Mouse (Mus musculus): ENCODE data around the gene Prss21. TPM values are rescaled to one million over a fixed set of nuclear protein-coding genes. Genes with fewer than 3 reads are reported as not detected.
A peak's percentile ranks its signal among the peaks of the same experiment; 100 is the strongest.

The Prss21 gene
- not detected in 2 replicates for polyA plus RNA-seq (2015; fragmentation: Nextera tagmentation; extraction: Ambion mirVana)

DNA sequence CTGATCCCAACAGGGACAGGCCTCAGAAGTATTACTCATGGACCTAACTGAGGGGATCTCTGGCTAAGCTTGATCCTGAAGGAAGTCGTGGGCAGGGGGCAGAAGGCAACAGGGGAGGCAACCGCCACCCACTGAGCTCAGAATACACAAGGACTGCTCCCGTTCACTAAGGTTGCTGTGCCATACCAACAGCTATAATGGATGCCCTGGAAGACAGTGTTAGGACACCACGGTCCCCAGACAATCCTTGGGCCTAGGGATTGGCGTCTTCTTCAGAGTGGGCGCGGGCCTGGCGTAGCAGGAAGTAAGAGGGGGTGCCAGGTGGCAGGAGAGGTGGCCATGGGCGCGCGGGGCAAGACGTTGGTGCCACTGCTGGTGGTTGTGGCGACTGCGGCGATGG lies at the start of gene Prss21:
Gene Prss21 (plus strand): TSS at position 301 of the 400 bp plus-strand sequence.
- Histone ChIP-seq H3K27me3 (replicated peaks; ENCODE audit: control insufficient read depth, insufficient read depth, low read length) (no peaks in the 10 kb centered on the region), H3K9ac (replicated peaks; ENCODE audit: low read depth, low read length) (no peak within 1 kb of the TSS), H3K4me3 (replicated peaks; ENCODE audit: low read length) (no peak within 1 kb of the TSS), H3K36me3 (ENCODE audit: control insufficient read depth, insufficient read depth) (no peaks in the 10 kb centered on the region), H3K27ac (ENCODE audit: low read length) (no peak within 1 kb of the TSS), H3K9me3 (ENCODE audit: control insufficient read depth, low read length) (no peaks in the 10 kb centered on the region), H3K4me2 (ENCODE audit: low read length) (no peak within 1 kb of the TSS), H3K4me1 (replicated peaks; ENCODE audit: control insufficient read depth, insufficient read depth, low read length) (no peaks in the 10 kb centered on the region)
- no peak for ATAC-seq
- WGBS, result 84% methylated on average over 15 of the region's 15 CpGs

DNA sequence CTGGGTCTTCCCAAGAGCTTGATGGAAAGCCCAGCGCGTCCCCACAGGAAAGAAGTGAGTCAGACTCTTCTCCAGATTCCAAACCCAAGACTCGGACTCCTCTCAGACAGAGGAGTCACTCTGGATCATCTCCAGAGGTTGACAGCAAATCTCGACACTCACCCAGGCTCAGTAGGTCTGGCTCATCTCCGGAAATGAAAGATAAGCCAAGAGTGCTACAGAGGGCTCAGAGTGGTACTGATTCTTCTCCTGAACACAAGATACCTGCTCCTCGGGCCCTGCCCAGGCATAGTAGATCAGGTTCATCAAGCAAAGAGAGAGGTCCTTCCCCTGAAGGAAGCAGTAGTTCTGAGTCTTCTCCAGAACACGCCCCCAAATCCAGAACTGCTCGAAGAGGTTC lies 49.3 kb upstream of the Prss21 start:
- Histone ChIP-seq H3K9me3 (ENCODE audit: control insufficient read depth, low read length) (peaks cover 25% of the 10 kb centered on the region), H3K4me3 (replicated peaks; ENCODE audit: low read length) (no peak overlapping the region), H3K27ac (ENCODE audit: low read length) (no peak overlapping the region), H3K27me3 (replicated peaks; ENCODE audit: control insufficient read depth, insufficient read depth, low read length) (no peaks in the 10 kb centered on the region), H3K36me3 (ENCODE audit: control insufficient read depth, insufficient read depth) (peaks cover 76% of the 10 kb centered on the region), H3K4me1 (replicated peaks; ENCODE audit: control insufficient read depth, insufficient read depth, low read length) (no peaks in the 10 kb centered on the region), H3K4me2 (ENCODE audit: low read length) (no peak overlapping the region), H3K9ac (replicated peaks; ENCODE audit: low read depth, low read length) (no peak overlapping the region)
- no peak for ATAC-seq
- WGBS, result 98% methylated on average over 8 of the region's 8 CpGs

DNA sequence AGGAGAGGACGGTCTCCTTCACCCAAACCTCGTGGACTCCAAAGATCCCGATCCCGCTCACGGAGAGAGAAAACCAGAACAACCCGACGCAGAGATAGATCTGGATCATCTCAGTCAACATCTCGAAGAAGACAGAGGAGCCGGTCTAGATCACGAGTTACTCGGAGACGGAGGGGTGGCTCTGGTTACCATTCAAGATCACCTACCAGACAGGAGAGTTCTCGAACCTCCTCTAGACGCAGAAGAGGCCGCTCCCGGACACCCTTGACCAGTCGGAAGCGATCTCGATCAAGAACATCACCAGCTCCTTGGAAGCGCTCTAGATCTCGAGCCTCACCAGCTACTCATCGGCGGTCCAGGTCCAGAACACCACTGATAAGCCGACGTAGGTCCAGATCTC lies 48.6 kb upstream of the Prss21 start:
- no peak for ATAC-seq
- no peak overlapping the region for H3K4me2 ChIP-seq (ENCODE audit: low read length)
- H3K9me3 ChIP-seq (ENCODE audit: control insufficient read depth, low read length), result peaks cover 25% of the 10 kb centered on the region
- WGBS, result 99% methylated on average over 25 of the region's 25 CpGs
- no peaks in the 10 kb centered on the region for H3K4me1 ChIP-seq (replicated peaks; ENCODE audit: control insufficient read depth, insufficient read depth, low read length)
- no peak overlapping the region for H3K27ac ChIP-seq (ENCODE audit: low read length)
- H3K36me3 ChIP-seq (ENCODE audit: control insufficient read depth, insufficient read depth), result peaks cover 73% of the 10 kb centered on the region
- H3K9ac ChIP-seq (replicated peaks; ENCODE audit: low read depth, low read length), result no peak overlapping the region
- H3K27me3 ChIP-seq (replicated peaks; ENCODE audit: control insufficient read depth, insufficient read depth, low read length), result no peaks in the 10 kb centered on the region
- no peak overlapping the region for H3K4me3 ChIP-seq (replicated peaks; ENCODE audit: low read length)

DNA sequence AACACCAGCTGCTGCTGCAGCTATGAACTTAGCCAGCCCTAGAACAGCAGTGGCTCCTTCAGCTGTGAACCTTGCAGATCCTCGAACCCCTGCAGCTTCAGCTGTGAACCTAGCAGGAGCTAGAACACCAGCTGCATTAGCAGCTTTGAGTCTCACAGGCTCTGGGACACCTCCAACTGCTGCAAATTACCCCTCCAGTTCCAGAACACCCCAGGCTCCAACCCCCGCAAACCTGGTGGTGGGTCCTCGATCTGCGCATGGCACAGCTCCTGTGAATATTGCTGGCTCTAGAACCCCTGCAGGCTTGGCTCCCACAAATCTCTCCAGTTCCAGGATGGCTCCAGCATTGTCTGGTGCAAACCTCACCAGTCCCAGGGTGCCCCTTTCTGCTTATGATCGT lies 47.1 kb upstream of the Prss21 start:
- Histone ChIP-seq H3K27me3 (replicated peaks; ENCODE audit: control insufficient read depth, insufficient read depth, low read length) (no peaks in the 10 kb centered on the region), H3K9me3 (ENCODE audit: control insufficient read depth, low read length) (peaks cover 22% of the 10 kb centered on the region), H3K27ac (ENCODE audit: low read length) (no peak overlapping the region), H3K36me3 (ENCODE audit: control insufficient read depth, insufficient read depth) (peaks cover 61% of the 10 kb centered on the region), H3K4me3 (replicated peaks; ENCODE audit: low read length) (no peak overlapping the region), H3K9ac (replicated peaks; ENCODE audit: low read depth, low read length) (no peak overlapping the region), H3K4me1 (replicated peaks; ENCODE audit: control insufficient read depth, insufficient read depth, low read length) (no peaks in the 10 kb centered on the region), H3K4me2 (ENCODE audit: low read length) (no peak overlapping the region)
- 95% methylated on average over 5 of the region's 5 CpGs for WGBS
- ATAC-seq, result no peak

DNA sequence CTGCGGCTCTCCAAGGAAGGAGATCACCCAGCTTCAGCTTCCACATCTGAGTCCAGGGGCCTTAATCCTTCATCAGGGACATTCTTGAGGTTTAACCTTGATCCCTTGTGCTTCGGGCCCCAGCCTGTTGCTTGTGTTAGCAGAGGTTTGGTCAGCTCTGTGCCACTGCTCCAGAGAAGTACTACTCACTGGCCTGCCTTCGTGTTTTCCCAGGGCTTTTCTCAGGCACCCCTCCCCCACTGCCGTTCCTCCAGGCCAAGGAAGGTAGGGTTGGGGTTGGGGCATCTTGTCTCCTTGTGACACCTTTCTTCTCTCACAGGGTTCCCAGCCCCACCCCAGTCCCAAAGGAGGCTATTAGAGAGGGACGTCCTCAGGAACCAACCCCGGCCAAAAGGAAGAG lies 45.8 kb upstream of the Prss21 start:
- 81% methylated on average over 6 of the region's 6 CpGs for WGBS
- ATAC-seq, result no peak

DNA sequence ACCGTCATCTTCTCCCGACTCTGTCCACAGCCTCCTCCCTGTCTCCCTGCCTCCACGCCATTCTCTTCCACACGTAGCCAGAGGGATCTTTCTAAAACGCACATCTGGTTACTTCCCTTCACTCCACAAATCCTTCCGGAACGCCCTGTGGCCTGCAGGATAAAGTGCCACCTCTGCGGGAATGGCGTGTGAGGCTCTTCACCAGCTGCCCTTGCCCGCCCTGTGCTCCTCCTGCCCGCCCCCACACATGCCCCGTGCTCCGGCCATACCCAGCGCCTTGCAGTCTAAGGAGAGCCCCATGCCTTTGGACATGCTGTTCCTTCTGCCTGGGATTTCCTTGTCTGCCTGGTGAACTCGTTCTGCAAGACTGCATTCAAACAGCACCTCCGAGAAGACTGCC lies 44.8 kb upstream of the Prss21 start:
- Histone ChIP-seq H3K36me3 (ENCODE audit: control insufficient read depth, insufficient read depth) (peaks cover 44% of the 10 kb centered on the region), H3K4me1 (replicated peaks; ENCODE audit: control insufficient read depth, insufficient read depth, low read length) (peaks cover 11% of the 10 kb centered on the region), H3K27ac (ENCODE audit: low read length) (no peak overlapping the region), H3K27me3 (replicated peaks; ENCODE audit: control insufficient read depth, insufficient read depth, low read length) (no peaks in the 10 kb centered on the region), H3K9ac (replicated peaks; ENCODE audit: low read depth, low read length) (no peak overlapping the region), H3K9me3 (ENCODE audit: control insufficient read depth, low read length) (peaks cover 21% of the 10 kb centered on the region), H3K4me2 (ENCODE audit: low read length) (no peak overlapping the region), H3K4me3 (replicated peaks; ENCODE audit: low read length) (no peak overlapping the region)
- peak; percentile 13; the same call in 1 of the 2 replicates for ATAC-seq
- WGBS, result 85% methylated on average over 16 of the region's 16 CpGs

More for the DNA sequence above, 45.8 kb upstream of the Prss21 start:
- Histone ChIP-seq H3K27me3 (replicated peaks; ENCODE audit: control insufficient read depth, insufficient read depth, low read length) (no peaks in the 10 kb centered on the region), H3K4me2 (ENCODE audit: low read length) (no peak overlapping the region), H3K4me1 (replicated peaks; ENCODE audit: control insufficient read depth, insufficient read depth, low read length) (peaks cover 2% of the 10 kb centered on the region; the same call in 1 of the 2 replicates), H3K9me3 (ENCODE audit: control insufficient read depth, low read length) (peaks cover 22% of the 10 kb centered on the region), H3K4me3 (replicated peaks; ENCODE audit: low read length) (no peak overlapping the region), H3K9ac (replicated peaks; ENCODE audit: low read depth, low read length) (no peak overlapping the region), H3K36me3 (ENCODE audit: control insufficient read depth, insufficient read depth) (peaks cover 54% of the 10 kb centered on the region), H3K27ac (ENCODE audit: low read length) (no peak overlapping the region)

DNA sequence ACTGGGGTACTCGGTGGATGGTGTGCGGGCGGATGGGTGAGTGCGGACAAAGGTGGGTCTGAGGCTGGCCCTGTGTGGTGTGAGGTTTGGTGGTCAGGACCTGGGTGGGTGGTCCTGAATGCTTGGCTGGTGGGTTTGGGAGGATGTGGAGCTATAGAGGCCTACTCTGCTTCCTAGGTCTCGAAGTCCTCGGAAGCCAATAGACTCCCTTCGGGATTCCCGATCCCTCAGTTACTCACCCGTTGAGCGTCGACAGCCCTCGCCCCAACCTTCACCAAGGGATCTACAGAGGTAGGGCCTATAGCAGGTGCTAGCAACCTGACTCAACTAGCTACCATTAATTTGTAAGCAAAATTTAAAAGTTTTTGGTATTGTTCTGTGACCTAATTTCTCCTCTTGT lies 44.2 kb upstream of the Prss21 start:
- no peak overlapping the region for H3K9ac ChIP-seq (replicated peaks; ENCODE audit: low read depth, low read length)
- 93% methylated on average over 12 of the region's 12 CpGs for WGBS

DNA sequence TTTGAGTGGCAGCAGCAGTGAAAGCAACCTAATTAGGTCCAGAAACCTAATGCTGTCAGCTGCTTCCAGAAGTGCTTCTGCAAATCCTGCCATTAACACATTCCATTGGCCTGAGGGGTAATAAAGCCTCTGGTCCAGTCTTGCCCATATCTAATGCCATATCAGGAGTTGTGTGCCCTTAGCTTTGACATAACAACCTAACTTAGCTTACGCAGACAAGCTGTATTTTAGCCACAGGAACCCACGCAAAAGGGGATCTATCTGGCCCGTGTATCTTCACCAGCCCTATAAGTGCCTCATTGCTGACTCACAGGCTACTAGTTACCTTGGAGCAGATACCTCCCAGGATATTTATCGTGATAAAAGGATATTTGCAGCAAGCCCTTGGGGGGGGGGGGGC lies 42.3 kb upstream of the Prss21 start:
- 86% methylated on average over 4 of the region's 4 CpGs for WGBS
- peaks cover 19% of the 10 kb centered on the region for H3K36me3 ChIP-seq (ENCODE audit: control insufficient read depth, insufficient read depth)
- H3K27ac ChIP-seq (ENCODE audit: low read length), result no peak overlapping the region
- H3K4me3 ChIP-seq (replicated peaks; ENCODE audit: low read length), result no peak overlapping the region
- no peak overlapping the region for H3K9ac ChIP-seq (replicated peaks; ENCODE audit: low read depth, low read length)
- H3K9me3 ChIP-seq (ENCODE audit: control insufficient read depth, low read length), result no peaks in the 10 kb centered on the region
- no peak overlapping the region for H3K4me2 ChIP-seq (ENCODE audit: low read length)
- no peak for ATAC-seq
- peaks cover 18% of the 10 kb centered on the region for H3K4me1 ChIP-seq (replicated peaks; ENCODE audit: control insufficient read depth, insufficient read depth, low read length)
- H3K27me3 ChIP-seq (replicated peaks; ENCODE audit: control insufficient read depth, insufficient read depth, low read length), result peaks cover under 1% of the 10 kb centered on the region

More for the DNA sequence above, 44.2 kb upstream of the Prss21 start:
- Histone ChIP-seq H3K4me2 (ENCODE audit: low read length) (no peak overlapping the region), H3K9me3 (ENCODE audit: control insufficient read depth, low read length) (peaks cover 16% of the 10 kb centered on the region), H3K27ac (ENCODE audit: low read length) (no peak overlapping the region), H3K27me3 (replicated peaks; ENCODE audit: control insufficient read depth, insufficient read depth, low read length) (no peaks in the 10 kb centered on the region), H3K36me3 (ENCODE audit: control insufficient read depth, insufficient read depth) (peaks cover 38% of the 10 kb centered on the region), H3K4me1 (replicated peaks; ENCODE audit: control insufficient read depth, insufficient read depth, low read length) (peaks cover 14% of the 10 kb centered on the region), H3K4me3 (replicated peaks; ENCODE audit: low read length) (no peak overlapping the region)
- no peak; the same call in 1 of the 2 replicates for ATAC-seq

DNA sequence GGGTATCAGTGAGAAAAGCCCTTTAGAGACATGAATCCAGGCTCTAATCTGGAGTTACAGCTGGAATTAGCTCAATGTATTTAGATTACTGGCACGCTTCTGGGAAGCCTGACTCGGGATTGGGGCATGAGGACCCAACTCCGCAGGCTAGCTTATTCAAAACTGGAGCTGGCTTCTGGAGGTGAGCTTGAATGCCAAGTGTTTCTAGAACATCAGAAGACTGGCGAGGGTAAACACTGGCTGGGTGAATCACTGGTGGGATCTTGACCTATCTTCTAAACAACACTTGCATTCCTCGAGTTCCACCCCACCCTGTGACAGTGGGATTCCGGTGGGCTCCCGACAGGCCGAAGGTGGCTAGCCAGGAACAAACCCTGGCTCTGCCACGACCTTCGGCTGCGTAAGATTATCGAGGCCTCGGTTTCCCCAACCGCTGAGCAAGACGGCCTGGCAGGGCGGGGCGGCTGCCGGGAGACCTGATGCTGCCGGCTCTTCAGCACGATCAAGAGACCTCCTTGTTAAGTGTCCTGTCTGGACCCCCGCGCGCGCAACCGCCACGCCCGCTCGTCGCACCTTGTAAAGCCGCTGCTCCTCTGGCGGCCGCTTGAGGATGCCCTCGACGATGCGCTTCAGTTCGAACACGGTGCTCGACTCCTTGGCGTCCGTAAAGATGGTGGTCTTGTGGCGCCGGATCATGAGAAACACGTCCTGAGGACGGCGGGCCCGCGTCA lies 39.4 kb upstream of the Prss21 start:
- Histone ChIP-seq H3K4me3 (replicated peaks; ENCODE audit: low read length) (peak overlapping the region; percentile 80), H3K27me3 (replicated peaks; ENCODE audit: control insufficient read depth, insufficient read depth, low read length) (peaks cover 7% of the 10 kb centered on the region), H3K27ac (ENCODE audit: low read length) (peak overlapping the region; percentile 77), H3K4me1 (replicated peaks; ENCODE audit: control insufficient read depth, insufficient read depth, low read length) (peaks cover 18% of the 10 kb centered on the region), H3K9me3 (ENCODE audit: control insufficient read depth, low read length) (no peaks in the 10 kb centered on the region), H3K9ac (replicated peaks; ENCODE audit: low read depth, low read length) (peak overlapping the region; percentile 76), H3K36me3 (ENCODE audit: control insufficient read depth, insufficient read depth) (peaks cover 10% of the 10 kb centered on the region), H3K4me2 (ENCODE audit: low read length) (peak overlapping the region; percentile 79)
- WGBS, result under 1% methylated on average over 43 of the region's 47 CpGs
- peak; percentile 74 for ATAC-seq
